In genomic region chr19:53216761-53217538, GRCm38 (mm10) we compare ENCODE assay signal across 15 mouse cellular contexts.
DNase-seq lines count a peak whose midpoint lies in the region; ATAC-seq and TF ChIP-seq lines count a peak whose summit lies in the region.
"Had no signal": no experiment of that assay in that cellular context is flagged by ENCODE, and none has a peak within 500 bp of the region (broad histone marks: within the 10 kb centered on the region; RNA-seq: fewer than 3 reads in every experiment).

No protein-coding gene starts in this region.

- ATAC-seq in hematopoietic stem cell, adult 5-6 weeks (replicated peaks in 1 of 2; ENCODE audit: insufficient read depth in 1 of 2, low FRiP score in 2 of 2, low TSS enrichment in 1 of 2, low read depth in 1 of 2, poor library complexity in 2 of 2, severe bottlenecking in 2 of 2) = peak; percentile 54 to 55; a peak in 3 of 4 replicates

- no peak for TF ChIP-seq CTCF in heart, adult 2 months (IDR thresholded peaks at IDR 0.05)
- TF ChIP-seq CTCF in thymus, adult 2 months (IDR thresholded peaks at IDR 0.05; ENCODE audit: borderline replicate concordance, control insufficient read depth, extremely low read depth, insufficient read depth, low read length, poor library complexity) = no peak

- TF ChIP-seq EP300 in heart, adult 2 months (IDR thresholded peaks at IDR 0.05; ENCODE audit: insufficient read depth, low read depth, low read length) = no peak

- peaks cover 12% of the 10 kb centered on the region for H3K36me3 ChIP-seq in heart, adult 2 months (ENCODE audit: control insufficient read depth, insufficient read depth, low read length)
- H3K36me3 ChIP-seq in thymus, adult 2 months (ENCODE audit: control insufficient read depth, insufficient read depth, low read length) = peaks cover 8% of the 10 kb centered on the region
- H3K36me3 ChIP-seq: neural tube, embryonic 13.5 days had no signal

- H3K9ac ChIP-seq in heart, adult 2 months (ENCODE audit: low read depth, low read length) = no peak overlapping the region
- H3K9ac ChIP-seq: hindbrain, embryonic 14.5 days; neural tube, embryonic 13.5 days; stomach, embryonic 15.5 days had no signal

- WGBS in heart, adult 2 months = 68% methylated on average over 18 of the region's 18 CpGs
- WGBS in thymus, adult 2 months = 61% methylated on average over 18 of the region's 18 CpGs

- H3K4me1 ChIP-seq in heart, adult 2 months (ENCODE audit: control insufficient read depth, insufficient read depth, low read length) = peaks cover 3% of the 10 kb centered on the region
- peaks cover 4% of the 10 kb centered on the region for H3K4me1 ChIP-seq in thymus, adult 2 months (replicated peaks; ENCODE audit: control insufficient read depth, insufficient read depth, low read length)
- H3K4me1 ChIP-seq: forebrain, embryonic 10.5 days; neural tube, embryonic 13.5 days; stomach, embryonic 15.5 days had no signal

- no peaks in the 10 kb centered on the region for H3K27me3 ChIP-seq in heart, adult 2 months (ENCODE audit: control insufficient read depth, insufficient read depth, low read length)
- H3K27me3 ChIP-seq in thymus, adult 2 months (ENCODE audit: control insufficient read depth, insufficient read depth, low read length) = no peaks in the 10 kb centered on the region
- H3K27me3 ChIP-seq: neural tube, embryonic 13.5 days; stomach, embryonic 15.5 days had no signal

- H3K27ac ChIP-seq in heart, adult 2 months = peak overlapping the region; percentile 71
- H3K27ac ChIP-seq in thymus, adult 2 months (ENCODE audit: control insufficient read depth, insufficient read depth, low read length) = peak overlapping the region; percentile 41; the same call in 1 of the 2 replicates
- H3K27ac ChIP-seq: forebrain, embryonic 10.5 days; hindbrain, embryonic 14.5 days; neural tube, embryonic 13.5 days; stomach, embryonic 15.5 days had no signal

- H3K79me2 ChIP-seq in heart, adult 2 months (replicated peaks; ENCODE audit: control insufficient read depth, insufficient read depth, low read length) = peaks cover 3% of the 10 kb centered on the region; the same call in 1 of the 2 replicates

- DNase-seq in heart, adult 2 months = no peak
- DNase-seq in heart, postnatal 14 days = no peak
- peak; percentile 35 for DNase-seq in thymus, adult 2 months
- DNase-seq in thymus, postnatal 0 days (ENCODE audit: low spot score) = no peak
- peak; percentile 24 for DNase-seq in thymus, postnatal 4 days
- no peak for DNase-seq in adrenal gland, postnatal 14 days
- no peak for DNase-seq in layer of hippocampus, postnatal 14 days (ENCODE audit: low spot score in 2 of 2)
- DNase-seq: cerebellum, adult 9-11 months; layer of hippocampus, adult 9-11 months; right cerebral cortex, adult 18-20 months had no signal

- TF ChIP-seq POLR2A in heart, adult 2 months (IDR thresholded peaks at IDR 0.05; ENCODE audit: insufficient read depth, low read depth, low read length) = no peak
- no peak for TF ChIP-seq POLR2A in thymus, adult 2 months (IDR thresholded peaks at IDR 0.05; ENCODE audit: control insufficient read depth, extremely low read depth, insufficient read depth, low read length, poor library complexity)

- intact Hi-C loops in heart, adult 2 months (cut with DNase I) = loop anchor here (5.0 kb wide), 1 partner anchor 75 kb away; the partner anchor contains the start of gene Add3
- intact Hi-C loops in heart, postnatal 14 days (cut with DNase I) = no loop called here

- no peak overlapping the region for H3K4me3 ChIP-seq in heart, adult 2 months
- peak overlapping the region; percentile 31 for H3K4me3 ChIP-seq in thymus, adult 2 months (ENCODE audit: control insufficient read depth, insufficient read depth, low read length)
- H3K4me3 ChIP-seq: forebrain, embryonic 10.5 days; neural tube, embryonic 13.5 days; stomach, embryonic 15.5 days had no signal

Comparison
In these comparisons a context has a peak if more than half of its experiments do, and no peak if none do; other contexts are left out.
1. DNase-seq: peak in thymus, adult 2 months (single experiment) and thymus, postnatal 4 days (single experiment); none in heart, adult 2 months (0 of 2), heart, postnatal 14 days (0 of 2), thymus, postnatal 0 days (single experiment), adrenal gland, postnatal 14 days (single experiment) and layer of hippocampus, postnatal 14 days (0 of 2).